Mouse (Mus musculus): ENCODE measurements around the gene Fads1. TPM values are rescaled to one million over a fixed set of nuclear protein-coding genes. Genes with fewer than 3 reads are reported as not detected.

Gene Fads1
- total and polyA plus RNA-seq, 3 experiments, result 145 to 366 (median 307) TPM

GRCm38 (mm10) chr19:10189022-10189421 lies 6.3 kb downstream of the Fads1 start:
- peaks cover 100% of the 10 kb centered on the region for H3K36me3 ChIP-seq (replicated peaks)

DNA sequence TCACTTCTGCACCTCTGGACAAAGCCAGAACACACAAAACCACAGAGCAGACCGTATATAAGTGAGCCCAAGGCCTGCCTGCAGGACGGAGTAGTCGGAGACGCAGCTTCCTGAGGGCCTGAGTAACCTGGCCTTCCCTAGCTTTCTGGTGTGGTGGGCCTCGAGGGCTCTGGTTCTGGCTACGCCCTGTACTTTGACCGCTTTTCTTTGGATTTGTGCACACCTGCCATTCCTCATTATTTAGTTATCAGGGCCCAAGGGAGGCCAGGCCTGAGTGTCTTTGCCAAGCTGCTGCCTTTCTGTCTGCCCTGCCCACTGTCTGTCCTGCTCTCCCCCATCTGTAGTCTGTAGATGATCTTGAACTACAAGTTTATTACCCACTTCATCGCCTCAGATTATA lies 7.3 kb downstream of the Fads1 start:
- Histone ChIP-seq H3K27me3 (ENCODE audit: insufficient read depth, low read length) (no peaks in the 10 kb centered on the region), H3K4me1 (ENCODE audit: insufficient read depth, low read depth, low read length) (peaks cover 95% of the 10 kb centered on the region), H3K36me3 (replicated peaks) (peaks cover 100% of the 10 kb centered on the region), H3K4me3 (ENCODE audit: low read depth, low read length) (peak overlapping the region; percentile 10; the same call in 1 of the 2 replicates), H3K9me3 (replicated peaks) (no peaks in the 10 kb centered on the region)
- ATAC-seq (ENCODE audit: extremely low read depth, insufficient number of reproducible peaks, low FRiP score, poor library complexity, severe bottlenecking), result no peak
- DNase-seq (ENCODE audit: low spot score), result no peak
- TF ChIP-seq POLR2AphosphoS5 (IDR thresholded peaks at IDR 0.05; ENCODE audit: insufficient replicate concordance, low read depth, low read length), result no peak
- no peak for TF ChIP-seq CTCF (IDR thresholded peaks at IDR 0.05; ENCODE audit: low read depth, low read length)

More at GRCm38 (mm10) chr19:10189022-10189421, 6.3 kb downstream of the Fads1 start:
- ATAC-seq (ENCODE audit: extremely low read depth, insufficient number of reproducible peaks, low FRiP score, poor library complexity, severe bottlenecking) (no peak), DNase-seq (ENCODE audit: low spot score) (no peak)
- H3K4me1 ChIP-seq (ENCODE audit: insufficient read depth, low read depth, low read length), result peaks cover 95% of the 10 kb centered on the region
- no peak overlapping the region for H3K4me3 ChIP-seq (ENCODE audit: low read depth, low read length)
- TF ChIP-seq GATA1 (IDR thresholded peaks at IDR 0.05; ENCODE audit: borderline replicate concordance, low read length) (no peak), TAL1 (conservative IDR thresholded peaks at IDR 0.05; ENCODE audit: low read depth, low read length) (no peak), CTCF (IDR thresholded peaks at IDR 0.05; ENCODE audit: low read depth, low read length) (no peak)
- no peaks in the 10 kb centered on the region for H3K9me3 ChIP-seq (replicated peaks)
- no peaks in the 10 kb centered on the region for H3K27me3 ChIP-seq (ENCODE audit: insufficient read depth, low read length)

GRCm38 (mm10) chr19:10190796-10191195 lies 8.1 kb downstream of the Fads1 start:
- no peak for ATAC-seq (ENCODE audit: extremely low read depth, insufficient number of reproducible peaks, low FRiP score, poor library complexity, severe bottlenecking)
- H3K27me3 ChIP-seq (ENCODE audit: insufficient read depth, low read length), result no peaks in the 10 kb centered on the region
- no peaks in the 10 kb centered on the region for H3K9me3 ChIP-seq (replicated peaks)
- no peak overlapping the region for H3K4me3 ChIP-seq (ENCODE audit: low read depth, low read length)
- peaks cover 100% of the 10 kb centered on the region for H3K36me3 ChIP-seq (replicated peaks)
- DNase-seq (ENCODE audit: low spot score), result no peak
- peaks cover 91% of the 10 kb centered on the region for H3K4me1 ChIP-seq (ENCODE audit: insufficient read depth, low read depth, low read length)
- TF ChIP-seq CTCF (IDR thresholded peaks at IDR 0.05; ENCODE audit: low read depth, low read length) (peak; percentile 66), GATA2 (IDR thresholded peaks at IDR 0.05; ENCODE audit: borderline replicate concordance, low read depth, low read length) (no peak)

DNA sequence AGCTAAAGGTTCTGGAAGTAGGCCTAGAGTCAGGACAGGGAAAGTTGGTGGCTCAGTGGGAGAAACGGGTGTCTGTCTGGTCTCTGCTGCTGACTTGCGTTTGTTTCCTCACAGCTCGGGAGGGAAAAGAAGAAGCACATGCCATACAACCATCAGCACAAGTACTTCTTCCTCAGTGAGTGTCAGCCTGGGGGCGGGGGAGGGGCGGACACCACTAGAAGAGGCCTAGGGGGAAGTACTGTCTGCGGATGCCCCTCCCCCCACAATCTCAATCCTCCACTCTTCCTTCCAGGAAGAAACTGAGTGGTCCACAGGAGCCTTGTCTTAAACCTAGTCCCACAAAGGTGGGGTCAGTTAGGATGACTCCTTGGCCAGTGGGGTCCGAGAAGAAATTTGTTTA lies 8.6 kb downstream of the Fads1 start:
- H3K4me3 ChIP-seq (ENCODE audit: low read depth, low read length), result peak overlapping the region; percentile 8; the same call in 1 of the 2 replicates
- DNase-seq (ENCODE audit: low spot score), result peak; percentile 61
- H3K9me3 ChIP-seq (replicated peaks), result no peaks in the 10 kb centered on the region
- peaks cover 91% of the 10 kb centered on the region for H3K4me1 ChIP-seq (ENCODE audit: insufficient read depth, low read depth, low read length)
- no peaks in the 10 kb centered on the region for H3K27me3 ChIP-seq (ENCODE audit: insufficient read depth, low read length)
- TF ChIP-seq POLR2AphosphoS5 (IDR thresholded peaks at IDR 0.05; ENCODE audit: insufficient replicate concordance, low read depth, low read length), result no peak
- TF ChIP-seq TAL1 (conservative IDR thresholded peaks at IDR 0.05; ENCODE audit: low read depth, low read length), result no peak
- TF ChIP-seq GATA2 (IDR thresholded peaks at IDR 0.05; ENCODE audit: borderline replicate concordance, low read depth, low read length), result no peak
- TF ChIP-seq CTCF (IDR thresholded peaks at IDR 0.05; ENCODE audit: low read depth, low read length), result no peak
- no peak for TF ChIP-seq GATA1 (IDR thresholded peaks at IDR 0.05; ENCODE audit: borderline replicate concordance, low read length)
- peaks cover 100% of the 10 kb centered on the region for H3K36me3 ChIP-seq (replicated peaks)
- 0 out of 2 replicates have a peak, but pooled peaks have one; percentile 45 for ATAC-seq (ENCODE audit: extremely low read depth, insufficient number of reproducible peaks, low FRiP score, poor library complexity, severe bottlenecking)

DNA sequence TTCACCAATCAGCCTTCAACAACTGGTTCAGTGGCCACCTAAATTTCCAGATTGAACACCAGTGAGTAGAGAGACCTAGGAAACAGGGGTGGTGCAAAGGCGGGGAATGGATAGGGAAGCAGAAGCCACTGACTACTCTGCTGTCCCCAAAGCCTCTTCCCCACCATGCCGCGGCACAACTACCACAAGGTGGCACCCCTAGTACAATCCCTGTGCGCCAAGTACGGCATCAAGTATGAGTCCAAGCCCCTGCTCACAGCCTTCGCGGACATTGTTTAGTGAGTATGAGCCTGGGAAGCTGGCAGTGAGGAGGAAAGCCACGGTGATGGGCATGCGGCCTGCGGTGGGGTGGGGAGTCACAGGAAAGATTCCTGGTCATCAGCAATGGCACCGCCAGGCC lies 11.6 kb downstream of the Fads1 start:
- H3K36me3 ChIP-seq (replicated peaks), result peaks cover 94% of the 10 kb centered on the region
- H3K4me3 ChIP-seq (ENCODE audit: low read depth, low read length), result no peak overlapping the region
- ATAC-seq (ENCODE audit: extremely low read depth, insufficient number of reproducible peaks, low FRiP score, poor library complexity, severe bottlenecking) (no peak), DNase-seq (ENCODE audit: low spot score) (no peak)
- H3K27me3 ChIP-seq (ENCODE audit: insufficient read depth, low read length), result no peaks in the 10 kb centered on the region
- H3K4me1 ChIP-seq (ENCODE audit: insufficient read depth, low read depth, low read length), result peaks cover 83% of the 10 kb centered on the region
- H3K9me3 ChIP-seq (replicated peaks), result no peaks in the 10 kb centered on the region
- no peak for TF ChIP-seq POLR2AphosphoS5 (IDR thresholded peaks at IDR 0.05; ENCODE audit: insufficient replicate concordance, low read depth, low read length)
- no peak for TF ChIP-seq TAL1 (conservative IDR thresholded peaks at IDR 0.05; ENCODE audit: low read depth, low read length)

GRCm38 (mm10) chr19:10195252-10195651 lies 12.6 kb downstream of the Fads1 start:
- DNase-seq (ENCODE audit: low spot score) (no peak), ATAC-seq (ENCODE audit: extremely low read depth, insufficient number of reproducible peaks, low FRiP score, poor library complexity, severe bottlenecking) (no peak)
- H3K4me1 ChIP-seq (ENCODE audit: insufficient read depth, low read depth, low read length), result peaks cover 83% of the 10 kb centered on the region
- H3K27me3 ChIP-seq (ENCODE audit: insufficient read depth, low read length), result no peaks in the 10 kb centered on the region
- H3K4me3 ChIP-seq (ENCODE audit: low read depth, low read length), result no peak overlapping the region
- no peaks in the 10 kb centered on the region for H3K9me3 ChIP-seq (replicated peaks)
- TF ChIP-seq CTCF (IDR thresholded peaks at IDR 0.05; ENCODE audit: low read depth, low read length) (no peak), GATA1 (IDR thresholded peaks at IDR 0.05; ENCODE audit: borderline replicate concordance, low read length) (no peak), GATA2 (IDR thresholded peaks at IDR 0.05; ENCODE audit: borderline replicate concordance, low read depth, low read length) (no peak), TAL1 (conservative IDR thresholded peaks at IDR 0.05; ENCODE audit: low read depth, low read length) (no peak), POLR2AphosphoS5 (IDR thresholded peaks at IDR 0.05; ENCODE audit: insufficient replicate concordance, low read depth, low read length) (no peak)
- peaks cover 94% of the 10 kb centered on the region for H3K36me3 ChIP-seq (replicated peaks)

DNA sequence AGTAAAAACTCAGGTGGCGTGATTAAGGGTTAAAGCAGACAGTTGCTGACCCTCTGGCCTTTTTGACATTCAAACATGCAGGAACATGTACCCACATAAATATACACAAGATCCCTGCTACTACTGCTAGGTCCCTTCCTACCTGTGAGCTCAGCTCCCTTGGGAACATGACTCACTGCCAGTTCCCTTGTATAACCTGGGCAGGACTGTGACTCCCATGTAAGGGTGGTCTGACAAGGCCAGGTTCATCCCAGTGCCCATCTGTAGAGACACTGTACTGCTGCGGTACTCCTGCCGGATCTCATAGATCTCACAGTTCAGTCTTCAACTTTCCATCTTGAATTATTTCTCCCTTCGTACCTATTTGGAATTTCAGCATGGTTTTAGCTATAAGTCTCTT lies 14.4 kb downstream of the Fads1 start:
- ATAC-seq (ENCODE audit: extremely low read depth, insufficient number of reproducible peaks, low FRiP score, poor library complexity, severe bottlenecking) (no peak), DNase-seq (ENCODE audit: low spot score) (no peak)
- H3K27me3 ChIP-seq (ENCODE audit: insufficient read depth, low read length), result no peaks in the 10 kb centered on the region
- H3K4me1 ChIP-seq (ENCODE audit: insufficient read depth, low read depth, low read length), result peaks cover 80% of the 10 kb centered on the region
- TF ChIP-seq CTCF (IDR thresholded peaks at IDR 0.05; ENCODE audit: low read depth, low read length) (no peak), POLR2AphosphoS5 (IDR thresholded peaks at IDR 0.05; ENCODE audit: insufficient replicate concordance, low read depth, low read length) (peak; percentile 92; the same call in 1 of the 2 replicates)
- H3K9me3 ChIP-seq (replicated peaks), result no peaks in the 10 kb centered on the region
- no peak overlapping the region for H3K4me3 ChIP-seq (ENCODE audit: low read depth, low read length)
- H3K36me3 ChIP-seq (replicated peaks), result peaks cover 94% of the 10 kb centered on the region
